Mouse (Mus musculus) fat pad, adult 2 months (tissue): ENCODE data around the gene Ugt1a6a.

ENCODE experiments used
- DNase-seq: peaks from one replicate; pipeline ENCODE4 v3.0.0-alpha.2; 2011; ENCODE audit warnings: low read depth, low spot score; ENCODE audit errors: extremely low read depth

Ugt1a6a gene

DNA sequence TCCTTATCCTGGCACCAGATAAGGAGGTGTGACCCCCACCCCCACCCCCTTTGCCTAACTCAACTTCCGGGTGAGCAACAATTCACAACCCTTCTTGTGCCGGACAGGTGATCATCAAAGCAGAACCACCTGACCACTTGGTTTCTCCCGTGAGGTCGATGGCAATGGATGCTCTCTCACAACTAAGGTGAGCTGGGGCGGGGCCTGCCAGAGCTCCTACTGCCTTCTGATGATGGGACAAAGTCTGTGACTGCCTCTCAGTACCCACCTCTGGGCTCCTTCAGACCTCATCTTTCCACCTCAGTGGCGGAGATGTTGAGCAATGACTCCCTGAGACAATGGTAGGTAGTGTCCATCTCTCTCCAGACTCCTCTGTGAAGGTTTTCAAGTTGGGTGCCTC lies 111.3 kb downstream of the Ugt1a6a start:
- DNase-seq = no peak

DNA sequence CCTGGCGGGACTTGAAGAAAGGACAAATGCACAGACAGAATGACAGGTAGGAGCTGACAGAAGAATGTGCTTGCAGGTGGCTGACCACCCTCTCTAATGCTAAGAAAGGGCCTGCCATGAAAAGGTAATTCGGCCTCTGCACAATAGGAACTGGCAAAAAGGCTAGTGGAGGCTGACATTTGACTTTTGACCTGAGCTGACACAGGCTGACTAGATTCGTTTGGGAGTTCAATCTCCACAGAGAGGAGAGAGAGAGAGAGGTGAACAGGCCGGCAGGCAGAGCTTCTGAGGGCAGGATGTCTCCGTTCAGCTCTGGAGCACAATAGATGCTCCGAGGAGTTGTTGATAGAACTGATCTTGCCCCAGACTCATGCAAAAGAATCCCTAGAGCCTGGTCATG lies 111.8 kb downstream of the Ugt1a6a start:
- DNase-seq = no peak

DNA sequence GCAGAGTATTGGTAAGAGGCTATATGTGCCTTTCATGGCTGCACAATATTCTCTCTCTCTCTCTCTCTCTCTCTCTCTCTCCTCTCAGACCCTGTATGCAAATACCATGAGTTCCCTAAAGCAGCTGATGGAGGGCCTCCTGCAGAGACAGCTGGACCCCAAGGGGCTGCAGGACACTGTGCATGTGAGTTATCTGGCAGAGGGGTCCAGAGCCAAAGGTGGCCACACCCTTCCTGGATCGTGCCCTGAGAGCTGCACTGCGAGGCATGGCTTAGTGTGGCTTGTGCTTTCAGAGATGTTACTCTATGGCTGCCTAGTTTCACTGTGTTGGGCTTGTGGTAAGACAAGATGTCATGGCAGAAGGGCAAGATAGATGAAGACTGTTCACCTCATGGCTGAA lies 113.1 kb downstream of the Ugt1a6a start:
- no peak for DNase-seq

DNA sequence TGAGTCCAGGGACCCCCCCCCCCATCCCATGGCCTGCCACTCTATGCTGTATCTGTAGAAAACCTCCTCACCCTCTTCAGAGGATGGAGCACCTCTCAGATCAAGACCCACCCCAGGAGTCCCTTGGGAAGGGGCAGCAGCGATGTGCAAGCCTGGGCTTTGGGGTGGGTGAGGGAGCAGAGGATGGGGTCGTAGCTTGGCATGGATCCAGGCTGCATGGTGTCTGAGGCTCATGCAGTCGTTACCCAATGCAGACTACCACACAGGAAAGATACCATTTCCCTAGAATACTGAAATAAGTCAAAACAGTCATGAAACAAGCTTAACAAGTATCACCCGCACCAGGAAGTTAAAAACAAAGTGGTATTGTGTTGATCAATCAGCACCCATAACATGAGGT lies 114.0 kb downstream of the Ugt1a6a start:
- no peak for DNase-seq

DNA sequence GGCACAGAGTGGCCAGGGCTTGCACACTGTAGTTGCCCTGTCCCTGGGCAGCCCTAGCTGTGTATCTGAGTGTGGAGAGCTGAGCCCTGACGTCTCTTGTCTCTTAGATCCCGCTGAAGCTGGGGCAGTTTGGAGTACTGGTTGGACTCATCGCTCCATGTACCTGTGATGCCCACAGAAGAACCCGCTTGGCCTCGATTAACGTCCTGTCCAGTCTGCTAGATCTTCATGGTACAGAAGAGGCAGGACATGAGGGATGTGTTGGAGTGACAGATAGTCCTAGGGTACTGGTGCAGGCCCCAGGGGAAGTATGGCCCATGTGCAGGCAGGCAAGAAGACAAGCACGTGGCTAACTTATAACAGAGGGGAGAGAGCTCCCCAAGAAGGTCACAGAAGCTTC lies 115.0 kb downstream of the Ugt1a6a start:
- no peak for DNase-seq

DNA sequence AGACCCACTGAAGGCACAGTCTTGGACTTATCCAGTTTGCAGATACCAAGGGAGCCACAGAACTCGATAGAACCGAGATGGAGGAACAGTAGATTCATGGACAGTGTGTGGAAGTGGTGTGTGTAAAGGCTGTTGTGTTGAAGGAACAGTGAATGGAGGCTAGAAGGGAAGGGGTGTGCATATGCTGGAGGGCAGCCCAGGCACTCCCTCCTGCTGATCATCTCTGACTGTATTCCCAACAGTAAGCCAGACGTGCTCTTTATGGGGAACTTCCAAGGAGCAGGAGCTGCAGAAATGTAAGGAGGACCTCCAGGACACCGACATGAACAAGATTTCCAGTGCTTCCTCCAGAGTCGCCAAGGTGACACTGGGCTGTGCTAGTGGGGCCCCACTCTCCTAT lies 115.4 kb downstream of the Ugt1a6a start:
- DNase-seq = no peak

DNA sequence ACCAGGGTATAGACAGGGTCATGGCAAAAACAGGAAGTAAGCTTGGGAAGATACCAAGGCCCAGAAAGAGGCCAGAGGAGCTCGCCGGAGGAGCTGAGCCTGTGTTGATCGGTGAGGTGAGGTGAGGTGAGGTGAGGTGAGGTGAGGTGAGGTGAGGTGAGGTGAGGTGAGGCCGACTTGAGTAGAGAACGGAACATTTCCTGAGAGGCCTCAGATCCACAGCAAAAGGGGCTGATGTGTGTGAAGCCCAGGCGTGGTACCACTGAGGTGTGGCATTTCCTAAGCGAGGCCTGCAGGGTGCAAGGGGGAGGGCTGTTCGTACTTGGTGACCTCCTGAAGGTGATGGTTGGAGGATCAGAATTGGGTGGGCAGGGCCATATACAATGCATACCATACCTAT lies 118.5 kb downstream of the Ugt1a6a start:
- no peak for DNase-seq

DNA sequence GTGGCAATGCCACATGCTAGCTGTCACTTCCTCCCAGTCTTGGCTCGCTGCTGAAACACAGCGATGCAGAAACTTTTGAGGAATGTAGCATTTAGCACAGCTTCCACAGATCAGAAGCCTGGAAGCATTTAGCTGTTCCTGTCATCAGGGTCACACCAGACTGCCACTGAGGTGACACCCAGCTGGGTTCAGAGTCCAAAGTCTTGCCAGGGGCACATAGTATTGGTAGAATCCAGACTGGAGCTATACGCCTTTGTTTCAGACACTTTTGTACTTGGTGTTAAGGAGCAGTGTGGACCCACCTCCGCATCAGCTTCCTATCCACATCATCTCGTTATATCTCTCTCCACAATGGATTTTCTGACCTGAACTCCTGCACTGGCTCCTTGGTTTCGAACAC lies 118.9 kb downstream of the Ugt1a6a start:
- no peak for DNase-seq

DNA sequence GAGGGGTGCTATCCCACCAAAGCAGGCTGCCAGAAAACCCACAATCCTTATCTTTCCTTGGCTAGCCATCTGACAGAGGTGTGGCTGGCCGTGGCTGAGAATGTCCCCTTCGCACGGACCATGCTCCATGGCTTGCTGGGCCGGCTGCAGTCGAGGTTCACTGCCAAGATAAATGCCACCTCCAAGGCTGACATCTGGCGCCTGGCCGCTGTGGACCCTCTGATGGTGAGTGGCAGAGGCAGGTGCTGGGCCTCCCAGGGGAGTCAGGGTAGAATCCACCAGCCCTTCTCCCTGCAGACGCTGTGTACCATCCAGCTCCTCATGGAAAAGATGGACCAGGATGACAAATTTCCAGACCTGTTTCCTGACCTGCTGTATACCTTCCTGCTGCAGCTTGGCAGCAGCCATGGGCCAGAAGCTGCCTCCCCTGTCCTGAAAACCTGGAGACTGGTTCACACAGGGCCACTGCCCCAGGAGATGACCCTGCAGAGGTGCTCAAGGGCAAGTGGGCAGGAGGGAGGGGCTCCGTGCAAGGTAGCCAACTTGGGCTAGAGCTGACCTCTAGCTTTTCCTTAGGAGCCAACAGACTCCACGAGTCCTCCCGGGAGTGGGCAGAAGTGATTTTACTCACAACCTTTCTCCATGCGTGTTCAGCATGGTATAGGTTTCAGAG lies 120.3 kb downstream of the Ugt1a6a start:
- DNase-seq = no peak

DNA sequence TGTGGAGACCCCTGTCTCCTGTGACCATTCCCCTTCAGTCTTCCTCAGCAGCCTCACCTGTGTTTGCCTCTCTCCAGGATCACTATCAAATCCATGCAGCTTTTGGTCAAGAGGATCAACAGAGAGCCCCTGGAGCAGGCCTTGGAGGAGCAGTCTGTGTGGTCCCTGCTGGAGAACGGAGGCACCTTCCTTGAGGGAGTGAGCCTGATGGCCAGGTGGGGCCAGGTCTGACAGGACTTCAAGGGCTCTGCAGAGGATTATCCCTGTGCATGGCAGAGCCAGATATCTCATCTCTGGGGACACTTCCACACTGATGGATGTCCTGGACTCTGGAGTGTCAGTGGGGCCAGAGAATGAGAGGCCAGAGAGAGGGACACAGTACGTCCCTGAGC lies 120.9 kb downstream of the Ugt1a6a start:
- no peak for DNase-seq

DNA sequence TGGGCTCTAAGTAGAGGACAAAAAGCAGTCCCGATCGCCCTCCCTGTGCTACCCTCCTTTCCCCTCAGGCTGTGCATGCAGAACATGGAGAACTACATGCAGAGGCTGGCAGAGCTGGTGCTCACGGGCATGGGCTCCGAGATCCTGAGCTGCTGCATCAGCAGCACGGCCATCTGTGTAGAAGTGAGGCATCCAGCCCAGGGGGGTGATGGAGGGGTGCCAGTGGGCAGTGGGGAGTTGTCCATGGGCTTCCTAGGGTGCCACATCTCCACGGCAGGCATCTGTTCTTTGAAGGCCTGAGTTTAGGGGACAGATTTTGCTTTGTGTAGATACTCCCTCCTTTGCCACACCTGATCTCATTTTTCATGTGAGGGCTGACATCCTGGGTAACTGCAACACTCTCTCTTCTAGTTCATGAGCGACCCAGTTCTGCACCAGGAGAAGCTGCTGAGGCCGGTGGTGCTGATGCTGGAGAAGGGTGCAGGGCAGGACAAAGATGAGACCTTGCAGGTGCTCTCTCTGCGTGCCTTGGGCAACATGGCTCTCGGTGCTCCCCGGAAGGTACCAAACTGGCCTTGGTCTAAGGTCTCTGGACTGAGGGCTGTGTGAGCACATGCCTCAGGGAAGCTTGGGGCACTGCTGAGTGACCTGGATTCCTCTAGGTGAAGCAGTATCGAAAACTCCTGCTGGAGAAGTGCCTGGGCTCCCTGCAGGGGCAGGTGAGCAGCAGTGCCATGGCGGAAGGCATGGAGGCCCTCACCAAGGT lies 121.6 kb downstream of the Ugt1a6a start:
- DNase-seq = no peak

DNA sequence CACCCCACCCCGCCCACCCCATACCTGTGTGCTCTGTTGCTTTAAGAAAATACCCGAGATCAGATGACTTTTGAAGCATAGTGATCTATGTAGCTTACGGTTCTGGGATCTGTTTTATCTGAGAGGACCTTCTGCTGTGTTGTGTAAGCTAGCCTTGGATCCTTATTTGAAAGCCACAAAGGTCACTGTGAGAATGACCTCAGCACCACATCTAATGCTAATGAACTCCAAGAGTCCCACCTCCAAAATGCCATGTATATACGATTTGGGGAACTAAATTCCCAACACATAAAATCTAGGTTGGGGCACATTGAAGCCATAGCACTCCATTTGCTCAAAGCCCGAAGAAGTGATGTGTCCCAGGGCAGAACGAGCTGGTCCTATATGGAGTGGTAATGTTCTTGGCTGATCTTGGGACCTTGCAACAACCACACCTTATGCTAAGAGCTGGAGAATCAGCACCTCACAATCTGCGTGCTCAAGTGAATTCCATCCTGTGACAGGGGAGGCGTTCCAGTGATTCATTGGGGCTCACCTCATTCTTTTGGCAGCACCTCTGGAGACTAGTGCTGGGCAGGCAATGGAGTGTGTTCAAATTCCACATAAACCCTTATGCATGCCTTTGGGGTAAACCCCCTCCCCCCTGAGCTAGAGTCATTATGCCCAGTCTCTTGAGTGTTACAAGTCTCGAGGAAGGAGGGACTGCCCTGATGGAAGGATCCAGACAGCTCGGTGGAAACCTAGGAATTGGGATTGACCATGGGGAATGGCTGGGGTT lies 122.5 kb downstream of the Ugt1a6a start:
- DNase-seq = no peak

DNA sequence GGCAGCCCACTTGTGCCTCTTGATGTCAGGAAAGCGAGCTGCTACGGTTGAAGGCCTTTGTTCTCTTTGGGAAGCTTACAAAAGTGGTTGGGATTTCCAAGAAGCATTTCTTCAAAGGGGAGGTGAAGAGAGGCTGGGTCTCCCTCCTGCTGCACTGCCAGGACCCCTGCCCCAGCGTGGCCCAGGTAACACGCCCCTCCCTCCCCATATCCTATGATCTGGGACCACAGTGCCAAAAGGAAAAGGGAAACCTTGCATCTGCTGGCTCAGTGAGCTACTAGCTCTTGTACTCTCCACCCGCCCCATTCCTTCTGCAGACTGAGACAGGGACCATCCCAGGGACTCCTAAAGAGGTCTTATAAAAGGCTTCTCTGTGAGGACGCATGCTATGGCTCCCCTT lies 123.1 kb downstream of the Ugt1a6a start:
- no peak for DNase-seq

DNA sequence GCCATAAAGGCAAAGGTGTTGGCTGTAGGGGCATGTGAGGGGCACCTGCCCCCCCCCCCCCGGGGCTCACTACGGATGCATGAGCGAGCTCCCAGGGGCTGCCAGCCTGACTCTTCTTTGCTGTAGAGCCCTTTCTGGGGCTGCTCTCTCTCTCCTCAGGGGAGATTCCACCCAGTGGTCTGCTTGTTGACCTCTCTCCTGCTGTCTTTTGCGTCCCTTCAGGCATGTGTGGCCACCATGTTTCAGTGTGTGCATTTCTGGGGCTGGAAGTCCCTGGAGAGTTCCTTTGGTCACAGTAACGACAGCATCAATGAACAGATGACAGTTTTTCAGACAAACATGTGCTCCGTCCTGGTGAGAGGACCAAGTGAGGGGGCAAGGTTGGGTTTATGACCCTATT lies 123.8 kb downstream of the Ugt1a6a start:
- DNase-seq = no peak

DNA sequence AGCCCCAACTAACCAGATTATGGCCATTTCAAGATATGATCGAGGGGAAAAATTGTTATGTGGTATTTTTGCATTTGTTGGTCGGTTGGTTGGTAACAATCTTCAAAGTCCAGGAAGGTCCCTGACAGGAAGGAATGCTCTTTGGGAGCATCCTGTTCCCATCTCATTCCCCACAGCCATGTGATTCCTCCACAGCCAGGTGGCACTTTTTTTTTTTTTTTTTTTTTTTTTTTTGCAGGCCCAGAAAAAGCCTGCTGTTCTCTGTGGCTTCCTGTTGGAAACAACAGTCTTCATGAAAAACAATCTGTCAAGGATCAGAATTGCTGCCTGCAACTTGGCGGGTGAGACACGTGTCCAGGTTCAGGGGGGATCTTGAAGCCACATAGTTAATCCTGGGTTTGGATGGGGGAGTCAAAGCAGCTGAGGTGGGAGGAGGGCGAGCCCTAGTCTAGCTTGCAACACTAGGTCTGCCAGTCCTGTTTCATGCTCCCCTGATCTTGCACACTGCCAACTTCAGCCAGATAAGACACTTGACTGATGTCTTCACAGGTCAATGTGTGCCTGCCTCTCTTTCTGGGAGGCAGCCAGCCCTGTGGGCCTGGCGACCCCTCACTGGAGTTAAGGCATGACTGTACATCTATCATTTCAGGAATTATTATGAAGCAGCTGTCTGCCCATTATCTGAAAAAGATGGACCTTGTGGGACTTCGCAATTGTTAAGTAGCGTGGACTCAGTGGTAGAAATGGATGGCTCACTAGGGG lies 124.5 kb downstream of the Ugt1a6a start:
- DNase-seq = no peak

DNA sequence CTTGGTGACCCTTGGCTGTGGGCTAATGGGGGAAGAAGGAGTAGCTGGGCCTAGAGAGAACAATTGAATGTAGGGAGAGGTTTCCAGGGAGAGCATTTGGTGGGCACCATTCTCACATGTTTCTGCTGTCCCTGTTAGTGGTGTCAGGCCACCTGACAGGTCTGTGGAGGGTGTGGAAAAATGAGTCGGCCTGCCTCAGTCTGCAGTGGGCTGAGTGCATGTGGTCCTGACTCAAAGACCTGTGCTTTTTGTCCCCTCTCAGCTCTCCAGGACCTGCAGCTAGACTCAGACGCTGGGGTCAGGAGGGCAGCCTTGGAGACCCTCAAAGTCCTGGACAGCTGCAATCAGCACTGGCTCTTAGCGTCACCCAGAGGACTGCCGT lies 125.0 kb downstream of the Ugt1a6a start:
- no peak for DNase-seq

DNA sequence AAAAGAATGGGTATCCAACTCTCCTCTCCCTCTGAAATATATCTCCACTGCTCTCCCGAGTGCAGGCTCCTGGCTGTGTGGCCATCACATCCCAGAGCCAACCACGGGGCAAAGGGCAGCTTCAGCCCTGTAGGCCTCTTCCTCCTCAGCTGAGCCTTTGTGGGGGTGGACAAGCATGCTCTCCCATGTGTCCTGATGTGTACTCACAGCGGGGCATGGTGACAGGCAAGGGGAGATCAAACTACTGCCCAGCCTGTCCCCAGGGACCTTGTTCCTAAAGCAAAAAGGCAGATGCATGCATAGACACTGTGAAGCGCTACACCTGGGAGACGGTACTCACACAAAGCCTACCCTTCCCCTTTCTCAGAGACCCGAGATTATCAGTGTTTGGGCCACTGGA lies 125.5 kb downstream of the Ugt1a6a start:
- no peak for DNase-seq

DNA sequence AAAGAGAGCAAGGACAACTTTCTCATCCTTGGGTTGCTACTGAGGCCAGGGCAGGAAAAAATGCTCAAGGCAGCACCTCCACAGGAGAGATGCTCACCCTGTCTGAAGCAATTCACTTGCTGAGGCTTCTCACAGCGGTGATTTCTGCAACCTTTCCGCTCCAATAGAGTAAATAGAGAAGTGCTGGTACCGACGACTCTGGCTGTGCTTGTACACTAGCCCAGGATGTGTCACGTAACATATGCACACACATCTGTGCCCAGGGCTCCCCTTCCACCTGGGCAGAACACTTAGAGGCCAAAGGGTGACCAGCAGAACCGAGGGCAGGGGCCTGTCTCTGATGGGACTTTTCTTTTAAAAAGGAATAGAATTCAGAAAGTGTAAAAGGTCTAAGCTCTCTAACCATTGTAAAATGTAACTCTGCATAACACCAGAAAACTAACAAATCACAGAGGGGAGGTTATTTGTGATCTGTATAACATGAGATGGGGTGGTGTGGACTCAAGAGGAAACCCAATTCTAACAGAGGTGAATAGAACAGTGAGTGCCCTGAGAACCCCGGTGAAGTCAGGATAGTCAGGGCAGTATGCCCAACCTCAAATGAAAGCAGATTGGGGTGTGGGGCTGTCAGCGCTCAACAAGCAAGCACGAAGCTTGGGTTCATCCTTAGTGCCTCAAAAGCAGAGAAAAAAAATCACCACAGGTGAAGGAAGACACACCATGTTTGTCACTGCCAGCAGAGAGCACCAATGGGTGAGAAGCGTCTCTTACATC lies 126.2 kb downstream of the Ugt1a6a start:
- DNase-seq = no peak

DNA sequence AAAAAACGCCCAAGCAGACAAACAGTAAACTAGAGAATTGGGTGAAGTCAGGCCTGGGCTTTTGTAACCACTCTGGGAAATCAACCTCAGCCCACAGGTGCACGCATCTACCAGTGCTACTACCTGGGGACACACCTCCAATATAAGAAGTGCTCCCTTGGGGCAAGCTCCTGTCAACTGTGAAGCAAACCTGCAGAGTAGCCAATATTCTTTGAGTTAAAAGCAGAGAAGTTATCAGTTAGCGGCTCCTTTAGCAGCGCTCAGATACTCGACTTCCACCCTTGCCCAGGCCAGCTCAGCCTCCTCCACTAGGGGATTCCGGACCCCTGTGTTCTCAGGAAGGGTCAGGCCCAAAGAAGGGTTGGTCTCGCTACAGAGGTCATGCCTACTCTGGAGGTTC lies 127.1 kb downstream of the Ugt1a6a start:
- DNase-seq = no peak

DNA sequence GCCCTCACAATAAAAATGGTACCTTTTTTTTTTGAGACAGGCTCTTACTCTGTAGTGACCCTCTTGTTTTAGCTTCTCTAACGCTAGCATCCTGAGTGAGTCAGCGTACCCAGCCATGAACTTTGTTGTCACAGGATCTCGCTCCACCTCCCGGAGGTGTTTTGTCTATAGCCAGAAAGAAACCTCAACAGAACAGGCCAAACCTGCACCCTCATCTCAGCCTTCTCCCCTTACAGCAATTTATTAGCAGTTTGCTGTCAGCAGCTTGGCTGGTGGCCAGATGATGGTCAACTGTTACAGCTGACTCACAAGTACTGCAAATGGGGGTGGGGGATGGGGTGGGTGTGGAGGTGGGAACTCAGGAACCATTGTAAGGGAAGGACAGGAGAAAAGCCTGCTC lies 127.6 kb downstream of the Ugt1a6a start:
- DNase-seq = peak; percentile 58

DNA sequence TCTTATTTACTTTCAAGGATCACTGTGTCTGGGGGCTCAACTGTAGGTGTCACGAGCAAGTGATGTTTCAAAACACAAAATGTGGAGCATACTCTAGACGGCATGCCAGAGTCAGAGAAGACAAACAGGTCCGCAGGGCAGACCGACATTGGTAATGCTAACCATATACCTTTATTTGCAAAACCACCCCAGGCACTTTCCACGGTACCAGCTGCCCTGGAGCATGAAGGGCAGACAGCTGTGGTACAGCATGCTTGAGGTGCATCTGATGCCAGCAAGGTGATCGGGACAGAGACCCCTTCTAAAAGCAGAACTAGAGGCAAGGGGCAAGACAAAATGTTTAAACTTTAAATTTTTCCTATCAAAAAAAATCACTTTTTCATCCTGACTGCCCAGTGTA lies 128.4 kb downstream of the Ugt1a6a start:
- DNase-seq = no peak
